Mouse (Mus musculus) liver, embryonic 16.5 days (tissue): ENCODE data around the gene Creb5. TPM values are rescaled to one million over a fixed set of nuclear protein-coding genes. Genes with fewer than 3 reads are reported as not detected.

ENCODE experiments used
- ATAC-seq: fragments of 200-750 bp; cut with Nextera tagmentation; 2 replicates; pipeline ENCODE4 v1.8.0; 2017; ENCODE audit warnings: low read depth, mild to moderate bottlenecking, moderate number of reproducible peaks, moderate library complexity
- H3K27ac ChIP-seq: fragments of 300-500 bp; sonication (generic); 2 replicates; pipeline ENCODE4 v1.5.1; 2014; ENCODE audit warnings: mild to moderate bottlenecking, low read length
- H3K27me3 ChIP-seq: fragments of 300-500 bp; sonication (generic); 2 replicates; pipeline ENCODE4 v1.6.1; 2014; ENCODE audit warnings: low read depth, low read length, mixed read lengths; ENCODE audit not compliant: control insufficient read depth, insufficient read depth
- H3K36me3 ChIP-seq: fragments of 300-500 bp; sonication (generic); 2 replicates; pipeline ENCODE4 v1.6.1; 2014; ENCODE audit warnings: mild to moderate bottlenecking; ENCODE audit not compliant: control insufficient read depth, insufficient read depth
- H3K4me1 ChIP-seq: fragments of 300-500 bp; sonication (generic); 2 replicates; pipeline ENCODE4 v1.6.1; 2014; ENCODE audit warnings: low read depth, low read length, mixed read lengths; ENCODE audit not compliant: control insufficient read depth
- H3K4me2 ChIP-seq: fragments of 300-500 bp; sonication (generic); 2 replicates; pipeline ENCODE4 v1.6.1; 2014; ENCODE audit warnings: low read depth, low read length, mixed read lengths
- H3K4me3 ChIP-seq: fragments of 300-500 bp; sonication (generic); 2 replicates; pipeline ENCODE4 v1.5.1; 2014; ENCODE audit warnings: low read depth, mild to moderate bottlenecking, low read length
- H3K9ac ChIP-seq: fragments of 300-500 bp; sonication (generic); 2 replicates; pipeline ENCODE4 v1.6.1; 2014; ENCODE audit warnings: low read depth, low read length
- H3K9me3 ChIP-seq: fragments of 300-500 bp; sonication (generic); replicated peaks from 2 replicates; pipeline ENCODE4 v1.6.1; 2016; ENCODE audit warnings: low read length; ENCODE audit not compliant: control insufficient read depth
- WGBS: fragments of 180-500 bp; shearing (Covaris S2); extraction: QIAGEN DNeasy Blood & Tissue Kit; methylation state at CpG from one replicate; pipeline ENCODE4 v1.1.7; 2014; ENCODE audit not compliant: insufficient replicate concordance; 5-methylcytosine and 5-hydroxymethylcytosine counted together
- polyA plus RNA-seq: library from polyadenylated mRNA; unstranded; fragments of >200 nt; fragmentation: Nextera tagmentation; extraction: Ambion mirVana; gene quantifications from 2 replicates; pipeline ENCODE4 v1.2.1, GENCODE M21; 2015

Gene Creb5
- polyA plus RNA-seq, 1 experiment from 2014 or later, result 0.24 TPM

DNA sequence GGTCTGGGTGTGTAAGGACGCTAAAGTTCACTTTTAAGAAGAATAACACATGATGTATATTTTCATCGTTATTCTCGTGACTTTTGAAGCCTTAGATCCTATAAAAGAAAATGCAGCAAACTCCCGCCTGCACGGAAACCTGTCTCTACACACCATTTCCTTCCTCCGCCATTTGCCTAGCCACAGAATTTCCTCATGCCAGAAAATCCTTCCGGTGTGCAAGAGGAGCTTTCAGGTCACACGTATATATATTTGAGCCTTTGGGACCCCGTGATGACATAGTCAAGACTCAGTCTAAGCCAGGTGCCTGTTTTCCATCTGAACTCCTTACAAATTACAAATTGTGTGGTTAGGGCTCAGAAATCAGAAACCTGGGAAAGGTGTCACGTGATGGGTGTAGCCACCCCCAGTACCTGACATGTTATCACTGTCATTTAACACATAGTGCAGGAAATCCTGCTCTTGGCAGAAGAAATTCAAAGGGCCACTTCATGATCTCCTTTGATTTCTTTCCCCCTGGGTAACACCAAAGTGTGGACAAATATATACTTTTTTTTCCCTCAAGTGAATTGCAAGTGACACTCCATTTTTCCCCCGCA, 158.9 kb downstream of the Creb5 start:
- H3K9me3 ChIP-seq, result no peaks in the 10 kb centered on the region
- no peak overlapping the region for H3K4me3 ChIP-seq
- no peaks in the 10 kb centered on the region for H3K4me1 ChIP-seq
- no peak for ATAC-seq
- H3K9ac ChIP-seq, result no peak overlapping the region
- WGBS, result 26% methylated on average over 11 of the region's 11 CpGs
- H3K4me2 ChIP-seq, result no peak overlapping the region
- peaks cover 14% of the 10 kb centered on the region for H3K27me3 ChIP-seq
- H3K36me3 ChIP-seq, result no peaks in the 10 kb centered on the region
- H3K27ac ChIP-seq, result no peak overlapping the region

DNA sequence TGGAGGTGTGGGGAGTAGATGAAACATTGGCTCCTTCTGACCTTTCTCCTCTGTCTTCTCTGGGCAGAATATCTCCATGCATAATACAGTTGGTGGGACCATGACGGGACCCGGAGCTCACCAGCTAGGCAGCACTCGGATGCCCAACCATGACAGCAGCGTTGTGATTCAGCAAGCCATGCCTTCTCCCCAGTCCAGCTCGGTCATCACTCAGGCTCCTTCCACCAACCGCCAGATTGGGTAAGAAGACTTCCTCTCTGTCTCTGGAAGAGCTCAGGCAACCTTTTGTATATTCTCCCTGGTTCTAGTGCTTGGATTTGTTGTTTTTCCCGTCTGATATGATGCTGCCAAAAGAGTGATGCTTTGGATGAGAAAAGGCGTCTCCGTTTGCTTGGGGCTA, 160.4 kb downstream of the Creb5 start:
- no peak overlapping the region for H3K27ac ChIP-seq
- H3K9me3 ChIP-seq, result no peaks in the 10 kb centered on the region
- no peak overlapping the region for H3K4me3 ChIP-seq
- no peak overlapping the region for H3K9ac ChIP-seq
- no peaks in the 10 kb centered on the region for H3K36me3 ChIP-seq
- WGBS, result 55% methylated on average over 9 of the region's 9 CpGs
- no peaks in the 10 kb centered on the region for H3K4me1 ChIP-seq
- H3K4me2 ChIP-seq, result no peak overlapping the region
- peaks cover 20% of the 10 kb centered on the region for H3K27me3 ChIP-seq
- ATAC-seq, result no peak

DNA sequence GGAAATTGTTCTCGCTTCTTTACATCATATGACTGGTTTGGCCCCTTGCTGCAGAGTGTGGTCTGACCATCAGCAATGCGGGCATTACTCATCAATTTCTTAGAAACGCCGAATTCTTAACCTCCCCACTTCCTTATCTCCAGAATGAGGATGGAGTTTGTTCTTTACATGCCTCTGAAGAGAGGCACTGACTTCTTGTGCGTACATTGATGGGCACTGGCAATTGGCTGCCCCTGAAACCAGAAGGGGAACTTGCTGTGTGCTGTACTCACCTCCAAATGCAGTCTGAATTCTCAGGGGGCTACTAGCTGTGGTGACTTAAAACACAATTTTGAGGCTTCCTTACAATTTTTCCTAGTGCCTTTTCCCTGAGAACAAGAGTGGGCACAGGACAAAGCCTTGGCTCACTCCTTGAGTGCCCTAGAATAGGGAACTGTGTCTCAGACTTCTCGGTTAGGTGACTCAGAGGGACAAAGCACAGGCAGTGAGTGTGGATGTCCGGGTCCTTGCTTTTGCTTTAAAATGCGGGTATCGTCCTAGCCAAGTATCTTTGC, 161.3 kb downstream of the Creb5 start:
- Histone ChIP-seq H3K27ac (no peak overlapping the region), H3K4me1 (no peaks in the 10 kb centered on the region), H3K27me3 (peaks cover 23% of the 10 kb centered on the region), H3K36me3 (no peaks in the 10 kb centered on the region), H3K4me3 (no peak overlapping the region), H3K4me2 (no peak overlapping the region), H3K9me3 (no peaks in the 10 kb centered on the region), H3K9ac (no peak overlapping the region)
- WGBS, result 23% methylated on average over 9 of the region's 9 CpGs
- ATAC-seq, result no peak

DNA sequence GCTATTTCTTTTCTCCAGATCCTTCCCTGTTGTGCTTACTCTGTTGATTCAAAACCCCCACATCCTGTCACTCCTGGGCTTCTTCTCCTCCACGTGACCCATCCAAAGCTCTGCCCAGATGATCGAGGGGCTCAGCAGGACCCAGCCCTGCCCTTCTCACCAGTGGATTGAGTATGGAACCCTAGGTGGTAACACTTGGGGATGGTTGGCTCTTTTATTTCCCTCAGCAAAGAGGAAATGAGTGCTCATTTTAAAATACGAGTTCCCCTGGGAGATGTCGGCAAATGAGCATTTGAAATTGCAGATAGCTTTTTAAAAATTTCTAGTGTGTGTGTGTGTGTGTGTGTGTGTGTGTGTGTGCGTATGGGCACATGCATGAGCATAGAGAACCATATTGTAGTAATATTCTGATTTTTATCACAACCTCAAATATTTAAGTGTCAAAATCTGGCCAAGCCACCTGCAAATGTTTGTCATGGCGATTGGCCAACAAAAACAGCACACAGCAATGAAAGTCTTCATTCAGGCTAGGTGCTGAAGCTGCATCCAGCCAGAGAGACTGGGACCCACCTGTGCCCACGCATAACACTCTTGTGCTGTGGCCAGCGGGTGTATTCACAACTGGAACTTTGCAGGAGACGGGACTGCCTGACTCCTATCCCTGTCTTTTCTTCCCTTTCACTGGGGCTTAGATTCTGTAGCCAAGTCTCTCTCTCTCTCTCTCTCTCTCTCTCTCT, 162.5 kb downstream of the Creb5 start:
- 50% methylated on average over 9 of the region's 9 CpGs for WGBS

DNA sequence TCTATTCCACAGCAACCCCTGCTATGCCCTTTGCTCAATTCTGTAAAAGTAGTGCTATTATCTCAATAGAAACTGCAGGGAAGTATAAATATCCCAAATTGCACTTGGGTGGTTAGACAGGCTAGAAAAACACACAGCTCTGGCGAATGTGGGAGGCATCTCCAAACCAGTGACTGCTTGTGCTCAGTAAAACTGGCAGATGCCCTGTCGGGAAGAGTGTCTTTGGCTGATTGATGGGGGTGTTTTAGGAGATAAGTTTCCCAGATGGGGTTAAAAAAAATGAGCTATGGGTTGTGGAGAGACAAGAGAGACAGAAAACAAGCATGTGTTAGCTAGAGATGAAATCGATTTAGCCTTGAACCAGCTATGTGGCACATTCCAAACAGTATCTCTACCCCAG, 163.4 kb downstream of the Creb5 start:
- Histone ChIP-seq H3K4me2 (no peak overlapping the region), H3K9ac (no peak overlapping the region), H3K27ac (no peak overlapping the region), H3K27me3 (peaks cover 20% of the 10 kb centered on the region), H3K36me3 (no peaks in the 10 kb centered on the region), H3K4me3 (no peak overlapping the region), H3K4me1 (no peaks in the 10 kb centered on the region), H3K9me3 (no peaks in the 10 kb centered on the region)
- WGBS, result 31% methylated on average over 3 of the region's 3 CpGs
- no peak for ATAC-seq

More for the DNA sequence above, 162.5 kb downstream of the Creb5 start:
- Histone ChIP-seq H3K9ac (no peak overlapping the region), H3K4me1 (no peaks in the 10 kb centered on the region), H3K27ac (no peak overlapping the region), H3K4me2 (no peak overlapping the region), H3K36me3 (no peaks in the 10 kb centered on the region), H3K9me3 (no peaks in the 10 kb centered on the region), H3K4me3 (no peak overlapping the region), H3K27me3 (peaks cover 20% of the 10 kb centered on the region)
- ATAC-seq, result no peak

DNA sequence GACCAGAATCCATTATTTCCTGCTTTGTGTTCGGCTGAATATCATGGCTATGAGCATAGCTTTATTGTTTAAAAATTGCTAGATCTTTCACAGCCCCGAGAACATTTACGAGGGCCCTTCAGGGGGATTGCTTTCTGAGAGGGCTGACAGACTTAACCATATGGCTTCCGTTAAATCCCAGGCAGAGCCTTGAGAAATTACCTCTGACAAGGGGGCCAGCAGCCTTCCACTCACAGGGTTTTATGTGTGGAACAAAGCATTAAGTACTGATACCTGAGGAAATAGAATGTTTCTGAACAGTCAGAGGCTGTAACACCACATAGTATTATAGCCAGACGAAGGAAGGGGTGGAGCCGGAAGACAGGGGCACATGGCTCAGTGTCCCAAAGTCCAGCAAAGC, 165.2 kb downstream of the Creb5 start:
- WGBS, result 31% methylated on average over 6 of the region's 6 CpGs
- H3K27me3 ChIP-seq, result peaks cover 20% of the 10 kb centered on the region
- ATAC-seq, result no peak

DNA sequence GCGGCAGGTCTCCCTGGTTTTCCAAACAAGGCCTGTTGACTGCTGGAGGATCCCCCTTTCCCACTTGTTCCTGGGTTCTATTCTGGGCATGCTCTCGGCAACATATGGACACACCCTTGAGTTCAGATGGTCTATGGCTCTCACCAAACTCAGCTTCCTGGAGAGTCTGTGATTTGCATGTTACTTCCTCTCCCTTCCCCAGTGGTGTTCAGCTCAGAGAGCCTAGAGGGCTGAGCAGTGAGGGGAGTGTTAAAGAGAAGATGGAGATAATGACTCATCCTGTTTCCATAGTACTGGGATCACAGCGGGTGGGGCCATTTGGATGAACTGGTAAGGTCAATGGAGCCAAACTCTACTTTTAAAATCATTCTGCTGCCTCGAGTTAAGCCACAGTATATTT, 168.4 kb downstream of the Creb5 start:
- ATAC-seq, result no peak
- Histone ChIP-seq H3K9ac (no peak overlapping the region), H3K27me3 (peaks cover 12% of the 10 kb centered on the region), H3K27ac (no peak overlapping the region), H3K36me3 (no peaks in the 10 kb centered on the region), H3K9me3 (no peaks in the 10 kb centered on the region), H3K4me3 (no peak overlapping the region), H3K4me2 (no peak overlapping the region), H3K4me1 (no peaks in the 10 kb centered on the region)
- 30% methylated on average over 4 of the region's 4 CpGs for WGBS

More for the DNA sequence above, 165.2 kb downstream of the Creb5 start:
- Histone ChIP-seq H3K36me3 (no peaks in the 10 kb centered on the region), H3K27ac (no peak overlapping the region), H3K9ac (no peak overlapping the region), H3K4me3 (no peak overlapping the region), H3K4me1 (no peaks in the 10 kb centered on the region), H3K4me2 (no peak overlapping the region), H3K9me3 (no peaks in the 10 kb centered on the region)

DNA sequence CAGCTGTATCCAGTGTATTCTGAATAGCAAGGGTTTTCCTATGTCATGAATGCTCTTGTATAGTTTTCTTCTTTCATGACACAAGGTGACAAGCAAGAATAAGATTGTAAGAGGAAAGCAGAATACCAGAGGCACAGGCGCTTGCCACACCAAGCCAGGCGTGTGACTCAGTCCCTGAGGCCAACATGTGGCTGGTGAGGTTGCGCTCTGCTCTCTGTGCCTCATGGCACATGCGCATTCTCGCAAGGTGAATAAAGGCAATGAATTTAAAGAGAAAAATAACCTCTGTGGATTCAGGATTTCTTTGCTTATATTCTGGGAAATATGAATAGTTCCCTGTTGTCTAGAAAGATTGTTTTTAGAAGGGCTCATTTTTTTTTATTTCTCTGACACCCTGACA, 169.0 kb downstream of the Creb5 start:
- no peaks in the 10 kb centered on the region for H3K36me3 ChIP-seq
- no peak overlapping the region for H3K4me2 ChIP-seq
- peaks cover 12% of the 10 kb centered on the region for H3K27me3 ChIP-seq
- H3K9me3 ChIP-seq, result no peaks in the 10 kb centered on the region
- no peak overlapping the region for H3K9ac ChIP-seq
- no peaks in the 10 kb centered on the region for H3K4me1 ChIP-seq
- 72% methylated on average over 5 of the region's 5 CpGs for WGBS
- H3K4me3 ChIP-seq, result no peak overlapping the region
- no peak for ATAC-seq
- no peak overlapping the region for H3K27ac ChIP-seq
